Mouse (Mus musculus): Measurements from ENCODE around the gene Spata1.

DNA sequence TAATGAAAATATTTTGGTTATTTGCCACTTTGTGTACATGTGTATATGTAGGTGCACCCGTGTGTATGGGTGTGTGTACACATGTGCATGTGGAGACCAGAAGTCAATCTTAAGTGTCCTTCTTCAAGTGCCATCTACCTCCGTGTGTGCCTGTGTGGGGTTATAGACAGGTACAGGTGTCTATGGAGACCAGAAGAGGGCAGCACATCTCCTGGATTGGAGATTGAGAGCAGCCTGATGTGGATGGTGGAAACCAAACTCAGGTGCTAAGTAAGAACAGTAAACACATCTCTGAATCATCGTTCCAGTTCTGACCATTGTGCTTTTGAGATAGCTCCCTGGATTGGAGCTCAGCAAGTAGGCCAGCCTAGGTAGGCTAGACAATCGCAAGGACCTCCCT lies 13.1 kb downstream of the Spata1 start:
- TF ChIP-seq CTCF (IDR thresholded peaks at IDR 0.05; ENCODE audit: borderline replicate concordance, extremely low read depth, insufficient read depth, insufficient read length), result no peak
- no peak for TF ChIP-seq POLR2A (IDR thresholded peaks at IDR 0.05; ENCODE audit: borderline replicate concordance, extremely low read depth, insufficient read depth, insufficient read length, poor library complexity, severe bottlenecking)

Data from brain, embryonic 14.5 days (tissue).